Mouse (Mus musculus): Measurements from ENCODE around the gene Rin3.
A peak's percentile ranks its signal among the peaks of the same experiment; 100 is the strongest.

Rin3 gene

DNA sequence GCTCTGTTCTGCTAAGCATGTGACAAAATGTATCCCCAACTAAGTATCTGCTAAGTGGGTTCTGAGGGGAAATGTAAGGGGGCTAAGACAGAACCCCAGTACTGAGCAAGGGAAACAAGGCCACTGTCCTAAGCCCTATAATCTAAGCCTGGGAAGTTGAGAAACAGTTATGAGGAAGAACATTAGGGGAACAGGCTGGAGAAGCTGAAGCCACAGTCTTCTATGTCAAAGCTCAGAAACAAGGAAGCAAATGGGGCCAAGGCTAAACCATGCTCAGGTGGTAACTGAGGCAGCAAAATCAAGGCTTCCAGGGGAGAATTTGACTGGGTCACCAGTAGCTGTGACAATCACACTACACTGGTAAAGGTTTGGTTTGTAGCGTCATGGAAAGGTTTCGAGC, 50.3 kb downstream of the Rin3 start:
- DNase-seq (ENCODE audit: low spot score in 2 of 2), result no peak

DNA sequence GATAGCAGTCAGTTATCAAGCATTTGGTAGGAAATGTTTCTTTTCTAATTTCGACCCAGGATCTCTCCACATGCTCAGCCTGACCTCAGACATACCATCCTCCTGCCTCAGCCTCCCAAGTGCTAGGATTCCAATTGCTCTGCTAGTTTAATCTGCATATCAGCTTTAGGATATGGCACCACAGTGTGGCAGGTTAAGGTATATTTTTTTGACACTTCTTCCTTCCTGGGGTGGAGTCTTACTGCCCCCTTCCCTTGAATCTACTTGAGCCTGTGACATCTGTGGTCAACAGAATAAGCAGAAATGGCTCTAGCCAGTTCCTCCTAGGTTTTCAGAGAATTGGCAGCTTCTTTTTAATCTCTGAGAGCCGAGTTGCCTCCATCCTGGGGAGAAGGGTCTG, 56.2 kb downstream of the Rin3 start:
- DNase-seq (ENCODE audit: low spot score in 2 of 2), result no peak

DNA sequence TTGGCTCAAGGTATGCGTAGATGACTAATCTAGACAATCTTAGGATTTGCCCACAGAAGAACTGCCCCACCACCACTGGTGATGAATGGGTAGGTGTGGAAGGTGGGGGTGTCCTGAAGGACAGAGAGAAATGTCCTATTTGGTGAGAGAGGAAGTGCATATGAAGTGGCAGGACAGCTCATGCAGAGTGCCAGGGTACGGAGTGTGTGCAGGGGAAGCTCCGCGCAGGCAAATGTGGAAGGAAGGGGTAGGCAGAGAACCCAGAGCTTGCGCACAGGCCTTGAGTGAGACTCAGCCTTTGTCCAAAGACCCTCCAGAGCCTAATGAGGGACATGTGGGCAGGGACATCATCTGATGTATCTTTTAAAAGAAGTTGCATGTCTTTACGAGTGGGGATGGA, 57.6 kb downstream of the Rin3 start:
- DNase-seq (ENCODE audit: low spot score in 2 of 2), result no peak

DNA sequence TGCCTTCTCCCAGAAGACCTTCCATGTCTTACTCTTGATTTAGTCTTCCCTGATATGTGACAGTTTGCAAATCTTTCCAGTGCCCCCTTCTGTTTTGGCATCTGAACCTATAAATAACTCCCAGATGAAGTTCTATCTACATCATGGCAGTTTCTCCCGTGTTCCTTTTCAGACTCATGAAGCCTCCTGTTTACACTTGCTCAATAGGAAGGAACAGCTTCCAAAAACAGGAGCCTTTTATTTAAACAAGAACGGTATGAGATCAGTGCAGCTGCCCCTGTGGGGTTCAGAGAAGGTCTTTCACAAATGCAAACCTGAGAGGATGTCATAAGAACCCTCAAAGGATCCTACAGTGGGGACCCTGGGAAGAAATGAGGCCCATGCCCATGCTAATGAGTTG, 59.3 kb downstream of the Rin3 start:
- DNase-seq (ENCODE audit: low spot score in 2 of 2), result no peak

DNA sequence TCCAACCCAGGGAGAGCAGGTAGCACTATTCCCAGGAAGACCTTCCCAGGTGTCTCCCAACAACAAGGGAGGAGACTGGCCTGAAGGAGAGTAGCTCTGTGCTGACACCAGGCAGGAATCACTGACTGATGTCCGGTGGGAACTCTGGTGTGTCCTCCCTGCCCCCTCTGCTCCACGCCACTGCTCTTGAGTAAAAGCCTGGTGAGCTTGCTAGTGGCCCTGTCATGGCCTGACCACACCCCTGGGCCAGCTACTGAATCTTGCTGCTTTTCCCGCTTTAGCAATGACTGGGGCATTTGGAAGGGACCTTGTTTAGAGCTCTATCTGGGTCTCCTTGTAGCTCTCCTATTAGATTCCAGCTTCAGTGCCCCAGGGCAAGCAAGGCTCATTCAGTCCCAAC, 59.8 kb downstream of the Rin3 start:
- DNase-seq (ENCODE audit: low spot score in 2 of 2), result no peak

DNA sequence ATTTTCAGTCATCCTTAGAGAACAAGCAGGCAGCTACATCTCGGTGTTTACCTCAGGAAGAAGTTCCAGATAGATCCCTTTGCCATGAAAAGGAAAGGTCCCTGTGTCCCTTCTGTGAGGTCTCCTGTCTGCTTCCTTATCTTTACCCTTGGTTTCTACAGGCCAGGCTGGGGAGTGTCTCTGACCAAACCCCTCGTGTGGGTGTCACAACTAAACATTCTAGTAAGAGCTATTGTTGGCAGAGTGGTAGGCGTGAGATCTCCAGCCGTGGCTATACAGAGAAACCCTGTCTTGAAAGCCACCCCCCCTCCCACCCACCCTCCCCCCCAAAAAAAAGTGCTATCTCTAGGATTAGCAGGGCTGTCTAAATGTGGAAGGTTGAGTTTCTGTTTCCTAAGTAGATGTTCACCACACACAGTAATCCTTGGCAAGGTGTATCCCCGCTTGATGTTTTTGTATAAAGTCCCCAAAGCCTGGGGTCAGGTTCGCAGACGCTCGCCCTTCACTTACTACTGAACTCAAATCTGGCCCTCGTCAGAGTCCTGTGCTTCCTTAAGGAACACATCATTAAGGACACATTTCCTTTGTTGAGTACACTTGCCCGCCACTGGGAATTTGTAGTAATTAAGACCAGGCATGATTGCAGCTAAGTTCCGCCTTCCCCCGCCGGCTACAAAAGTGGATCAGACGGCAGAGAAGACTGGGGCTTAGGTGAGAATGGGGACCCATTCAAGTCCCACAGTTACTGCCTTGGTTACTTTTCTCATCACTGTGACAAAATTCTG, 62.4 kb downstream of the Rin3 start:
- DNase-seq (ENCODE audit: low spot score in 2 of 2), result no peak

DNA sequence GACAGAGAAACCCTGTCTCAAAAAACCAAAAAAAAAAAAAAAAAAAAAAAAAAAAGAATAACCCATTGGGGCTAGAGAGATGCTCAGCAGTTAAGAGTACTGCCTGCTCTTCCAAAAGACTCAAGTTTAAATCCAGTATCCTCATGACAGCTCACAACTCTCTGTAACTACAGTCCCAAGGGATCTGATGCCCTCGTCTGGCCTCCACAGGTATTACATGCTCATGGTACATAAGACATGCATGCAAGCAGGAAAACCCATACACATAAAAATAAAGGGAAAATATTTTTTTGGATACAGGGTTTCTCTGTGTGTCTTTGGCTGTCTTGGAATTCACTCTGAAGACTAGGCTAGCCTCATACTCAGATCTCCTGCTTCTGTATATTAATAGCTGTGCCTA, 63.7 kb downstream of the Rin3 start:
- peak in 1 of 2 experiments; percentile 76 for DNase-seq (ENCODE audit: low spot score in 2 of 2)

DNA sequence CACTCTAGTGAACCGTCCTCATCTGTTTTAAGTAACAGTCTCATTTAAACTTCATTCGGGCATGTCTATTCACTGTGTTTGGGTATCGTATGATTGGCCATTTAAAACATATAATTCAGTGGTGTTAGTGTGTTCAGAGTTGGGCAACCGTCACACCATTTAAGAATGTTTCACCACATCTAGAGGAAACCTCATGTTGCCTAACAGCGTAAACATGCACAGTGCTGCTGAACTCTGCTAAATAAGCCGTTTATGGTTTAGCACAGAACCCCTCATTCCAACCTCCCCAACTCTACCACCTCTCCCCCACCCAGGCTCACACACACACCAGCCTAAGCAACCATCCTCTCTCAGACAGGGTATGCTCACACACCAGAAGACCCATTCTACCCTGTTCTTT, 65.6 kb downstream of the Rin3 start:
- no peak for DNase-seq (ENCODE audit: low spot score in 2 of 2)

DNA sequence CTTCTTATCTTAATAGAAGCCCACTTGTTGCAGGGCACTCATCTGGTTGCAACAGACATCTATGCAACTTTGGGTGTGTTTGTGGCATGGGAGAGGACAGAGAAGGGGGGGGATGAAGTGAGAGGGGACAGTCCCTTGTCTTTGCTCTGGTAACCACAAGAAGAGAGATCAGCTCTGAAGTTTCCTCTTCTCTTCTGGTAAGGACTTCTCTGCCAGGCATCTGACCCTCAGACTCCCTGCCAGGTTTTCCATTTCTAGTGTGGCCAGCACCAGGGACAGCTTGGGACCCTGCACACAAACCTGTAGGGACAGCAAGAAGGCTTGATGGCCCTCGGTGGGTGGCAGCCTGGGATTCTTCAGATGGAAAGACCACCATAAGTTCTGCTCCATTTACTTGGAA, 68.1 kb downstream of the Rin3 start:
- DNase-seq (ENCODE audit: low spot score in 2 of 2), result no peak

DNA sequence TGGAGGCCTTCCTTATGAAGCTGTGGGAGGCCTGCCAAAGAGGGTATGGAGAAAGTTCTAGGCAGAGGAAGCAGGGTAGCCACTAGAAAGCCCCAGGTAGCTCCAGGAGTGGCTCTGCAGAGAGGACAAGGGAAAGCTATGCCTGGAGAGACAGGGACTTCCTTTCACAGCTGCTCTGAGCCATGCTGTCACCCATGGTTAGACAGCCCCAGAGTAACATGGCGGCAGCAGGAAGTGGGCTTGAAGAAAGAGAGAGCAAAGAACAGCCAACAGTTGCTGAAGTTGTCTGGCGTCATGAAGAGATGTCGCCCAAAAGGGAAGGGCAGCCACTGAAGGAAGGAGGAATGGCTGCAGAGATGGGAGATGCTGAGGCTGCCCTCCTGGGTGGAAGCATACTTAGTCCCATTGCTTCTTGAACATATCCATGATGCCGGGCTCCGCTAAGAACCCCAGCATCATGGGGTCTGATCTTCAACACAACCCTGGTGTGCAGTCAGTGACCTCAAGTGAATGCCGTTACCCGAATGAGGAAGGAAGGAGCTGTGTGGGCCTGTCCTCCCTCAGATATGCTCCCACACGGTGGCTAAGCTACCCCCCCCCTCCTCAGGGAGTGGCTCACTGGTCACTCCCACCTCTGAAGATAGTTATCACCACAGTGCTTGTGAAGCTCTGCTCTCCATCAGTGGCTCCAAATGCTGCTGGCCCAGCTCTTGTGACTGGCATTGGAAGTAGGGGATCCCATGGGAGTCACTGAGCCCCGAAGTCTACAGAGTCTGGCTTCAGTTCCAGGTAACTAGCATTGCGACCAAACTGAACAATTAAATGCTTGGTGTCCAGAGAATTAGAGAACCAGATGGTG, 71.5 kb downstream of the Rin3 start:
- peak in 1 of 2 experiments; percentile 60 for DNase-seq (ENCODE audit: low spot score in 2 of 2)

DNA sequence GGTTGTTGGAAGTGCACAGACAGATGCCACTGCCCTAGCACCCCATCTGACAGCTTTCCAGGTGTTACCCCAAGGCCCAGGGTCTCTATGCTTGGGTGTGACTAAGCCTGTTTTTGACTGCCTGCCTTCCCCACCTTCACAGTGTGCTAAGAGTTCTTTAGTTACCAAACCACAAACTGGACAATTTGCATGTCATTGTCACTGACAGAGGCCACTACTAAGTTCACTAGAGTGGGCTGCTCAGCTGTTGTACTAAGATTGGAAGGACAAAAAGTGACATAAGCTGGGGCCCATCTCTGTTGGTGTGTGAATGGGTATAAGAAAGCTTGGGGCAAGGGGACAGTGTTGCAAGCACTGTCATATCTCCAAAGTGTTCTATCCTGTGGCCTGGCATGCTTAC, 72.9 kb downstream of the Rin3 start:
- no peak for DNase-seq (ENCODE audit: low spot score in 2 of 2)

DNA sequence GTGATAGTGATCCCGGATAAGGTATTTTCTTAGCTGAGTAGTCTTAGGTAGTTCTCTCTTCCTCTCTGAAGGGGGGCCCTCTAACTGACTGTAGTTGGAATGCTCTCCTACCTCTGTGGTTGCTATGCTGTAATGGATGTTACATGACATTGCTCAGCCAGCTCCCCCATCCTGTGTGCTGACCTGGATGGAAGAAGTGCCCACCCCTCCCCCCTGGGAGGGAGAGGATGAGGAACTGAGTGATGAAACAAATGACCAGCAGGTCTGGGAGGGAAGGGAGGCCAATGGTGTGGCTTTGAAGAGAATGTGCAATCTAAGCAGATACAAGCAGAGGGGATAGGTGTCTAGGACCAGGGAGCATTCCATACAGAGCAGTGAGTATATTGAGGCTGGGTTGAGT, 73.9 kb downstream of the Rin3 start:
- no peak for DNase-seq (ENCODE audit: low spot score in 2 of 2)

DNA sequence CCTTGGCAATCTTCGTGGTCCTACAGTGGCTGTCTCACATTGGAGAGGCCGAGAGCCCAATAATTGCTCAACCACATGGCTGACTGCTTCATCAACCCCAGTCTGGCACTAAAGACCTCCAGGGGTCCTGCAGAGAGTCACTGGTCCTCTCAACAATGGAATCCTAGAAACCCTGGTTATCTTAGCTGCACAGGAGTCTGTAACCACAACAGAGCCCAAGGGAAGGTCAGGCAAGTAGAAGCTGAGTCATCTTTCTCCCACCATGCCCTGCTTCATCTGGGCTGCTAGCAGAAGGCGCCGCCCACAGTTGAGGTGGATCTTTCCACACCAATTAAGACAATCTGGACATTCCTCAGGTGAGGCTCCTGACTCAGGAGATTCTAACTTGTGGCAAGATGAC, 76.5 kb downstream of the Rin3 start:
- no peak for DNase-seq (ENCODE audit: low spot score in 2 of 2)

DNA sequence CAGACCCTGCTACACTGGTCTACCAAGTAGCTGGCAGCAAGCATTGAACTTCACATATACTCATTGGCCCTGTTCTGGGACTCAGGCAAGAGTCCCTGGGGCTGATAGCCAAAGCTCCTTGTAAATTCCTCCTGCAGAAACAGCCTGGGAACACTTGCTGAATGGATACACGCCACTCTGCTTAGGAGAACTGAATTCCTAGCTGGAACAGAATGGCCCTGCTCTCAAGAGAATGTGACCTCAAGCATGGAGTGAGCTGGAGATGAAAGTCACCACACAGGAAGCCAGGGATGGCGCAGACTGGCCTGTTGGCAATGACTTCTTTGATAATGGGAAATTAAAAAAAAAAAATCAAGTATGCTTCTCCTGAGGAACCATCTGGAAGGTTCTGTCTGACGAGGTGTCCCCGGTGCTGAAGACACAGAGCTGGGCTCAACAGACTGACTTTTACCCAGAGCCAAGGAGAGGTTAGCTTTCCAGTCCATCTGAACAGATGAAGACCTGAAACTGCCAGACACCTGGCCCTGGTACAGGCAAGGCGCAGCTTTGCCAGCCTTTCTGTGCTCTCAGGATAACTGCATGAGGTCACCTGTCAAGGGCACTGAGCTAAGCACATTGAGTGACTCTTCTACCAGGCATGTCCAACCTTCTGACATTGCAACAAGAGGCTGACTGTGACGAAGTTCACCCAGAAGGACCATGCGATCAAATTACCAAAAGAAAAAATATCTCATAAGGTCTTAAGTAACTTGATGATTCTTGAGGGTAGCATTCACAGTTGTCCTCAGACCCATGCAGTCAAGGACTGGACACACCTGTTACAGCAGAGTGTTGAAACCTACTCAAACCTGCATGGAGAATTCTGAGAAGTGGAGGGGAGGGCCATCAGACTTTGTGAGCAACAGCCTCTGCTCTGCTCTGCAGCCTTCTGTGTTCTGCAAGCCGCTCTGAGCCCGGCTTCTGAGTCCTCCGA, 78.6 kb downstream of the Rin3 start:
- no peak for DNase-seq (ENCODE audit: low spot score in 2 of 2)

DNA sequence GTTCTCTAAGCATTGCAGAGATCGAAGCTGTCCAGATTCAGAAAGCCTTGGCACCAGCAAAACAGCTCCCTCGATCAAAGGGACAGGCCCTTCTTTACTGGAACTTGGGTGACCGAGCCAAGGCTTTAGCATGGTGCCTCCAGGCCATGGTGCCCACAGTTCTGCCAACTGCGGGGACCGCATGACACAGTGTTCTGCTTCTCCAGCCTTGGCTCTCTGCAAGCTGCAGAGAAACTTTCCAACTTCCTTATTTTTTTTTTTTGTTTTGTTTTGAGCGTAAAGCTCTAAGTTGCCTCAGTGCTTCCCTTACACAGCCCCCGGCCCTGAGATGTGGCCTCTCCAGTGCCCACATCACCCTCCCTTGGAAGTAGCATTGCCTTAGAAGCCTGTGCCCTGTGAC, 82.2 kb downstream of the Rin3 start:
- DNase-seq (ENCODE audit: low spot score in 2 of 2), result peak in 1 of 2 experiments; percentile 49

DNA sequence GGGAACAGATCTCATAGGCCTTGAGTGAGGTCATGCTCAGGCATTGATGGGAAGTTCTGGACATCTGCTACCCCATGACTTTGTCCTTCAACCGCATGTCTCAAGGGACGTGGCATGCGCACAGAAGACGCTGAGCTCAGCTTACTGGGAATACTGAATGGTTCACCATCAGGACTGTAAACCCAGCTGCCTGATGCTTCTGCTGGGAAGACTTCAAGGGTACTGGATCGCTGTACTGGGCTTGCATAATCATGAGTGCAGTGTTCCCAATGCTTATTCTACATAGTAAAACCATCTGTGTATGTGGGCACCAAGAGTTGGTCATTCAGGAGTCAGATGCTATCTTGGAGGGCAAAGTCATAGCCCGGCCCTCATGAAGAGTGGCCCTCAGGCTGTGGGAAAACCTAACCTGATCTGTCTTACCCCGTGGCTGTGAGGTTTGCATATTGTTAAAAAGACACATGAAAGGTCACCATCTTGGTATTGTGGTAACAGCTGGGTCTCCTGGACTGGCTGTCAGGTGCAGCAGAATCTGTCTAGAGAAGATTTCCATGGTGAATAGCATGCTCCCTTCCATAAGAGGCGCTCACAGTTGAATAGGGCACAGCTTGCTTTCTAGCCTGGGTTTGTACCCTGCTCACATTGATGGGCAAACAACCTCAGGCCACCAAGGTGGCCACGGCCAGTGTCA, 83.4 kb downstream of the Rin3 start:
- DNase-seq (ENCODE audit: low spot score in 2 of 2), result no peak

DNA sequence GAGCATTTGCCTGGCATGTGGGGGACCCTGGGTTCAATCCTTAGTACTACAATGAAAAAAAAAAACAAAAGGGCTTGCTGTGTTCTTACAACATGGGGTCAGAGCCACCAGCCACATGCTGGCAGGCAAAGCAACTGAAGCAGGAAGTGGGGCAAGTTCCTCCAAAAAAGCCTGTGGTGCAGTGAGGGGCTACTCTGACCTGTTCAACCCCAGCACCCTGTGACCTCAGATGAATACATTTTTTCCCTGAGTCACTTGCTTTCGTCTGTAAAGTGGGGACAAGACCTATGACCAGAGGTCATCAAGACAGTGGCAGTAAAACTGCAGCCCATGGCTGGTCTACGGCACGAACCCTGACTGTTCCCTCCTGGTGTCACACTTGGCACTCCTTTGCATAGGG, 84.2 kb downstream of the Rin3 start:
- DNase-seq (ENCODE audit: low spot score in 2 of 2), result no peak

DNA sequence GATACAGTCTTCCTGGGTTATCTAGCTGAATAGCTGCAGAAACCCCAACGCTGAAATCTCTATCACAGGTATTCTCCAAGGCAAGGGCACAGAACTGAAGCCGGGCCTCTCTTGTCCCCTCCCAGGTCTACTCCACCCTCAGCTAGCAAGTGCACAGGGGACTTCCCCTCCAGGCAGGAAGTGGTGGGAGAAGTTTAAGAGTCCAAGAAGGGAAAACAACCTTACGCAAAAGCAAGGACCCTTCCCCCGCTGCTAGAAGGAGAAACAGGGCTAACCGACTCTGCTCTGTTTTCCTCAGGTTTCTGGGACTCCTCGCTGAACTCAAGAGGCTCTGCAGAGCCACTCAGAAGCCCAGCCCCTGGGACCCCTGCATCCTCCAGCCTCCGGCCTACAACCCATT, 85.2 kb downstream of the Rin3 start:
- DNase-seq (ENCODE audit: low spot score in 2 of 2), result peak in 1 of 2 experiments; percentile 57

DNA sequence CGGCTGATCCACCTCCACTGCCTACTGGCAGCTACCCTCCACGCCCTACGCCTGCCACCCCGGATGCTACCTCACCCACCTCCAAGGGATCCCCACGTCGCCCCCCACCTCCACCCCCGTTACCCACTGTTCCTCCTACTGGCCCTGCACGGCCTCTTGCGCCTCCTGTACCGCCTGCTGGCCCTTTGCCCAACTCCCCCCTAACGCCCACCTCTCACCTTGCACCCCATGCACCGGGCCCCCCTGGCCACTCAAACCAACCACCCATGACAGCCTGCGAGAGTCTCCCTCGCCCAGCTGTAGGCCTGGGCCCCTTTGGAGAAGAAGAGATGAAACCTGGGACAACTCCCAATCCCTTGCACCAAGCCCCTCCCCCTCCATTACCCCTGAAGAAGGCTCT, 85.7 kb downstream of the Rin3 start:
- no peak for DNase-seq (ENCODE audit: low spot score in 2 of 2)

DNA sequence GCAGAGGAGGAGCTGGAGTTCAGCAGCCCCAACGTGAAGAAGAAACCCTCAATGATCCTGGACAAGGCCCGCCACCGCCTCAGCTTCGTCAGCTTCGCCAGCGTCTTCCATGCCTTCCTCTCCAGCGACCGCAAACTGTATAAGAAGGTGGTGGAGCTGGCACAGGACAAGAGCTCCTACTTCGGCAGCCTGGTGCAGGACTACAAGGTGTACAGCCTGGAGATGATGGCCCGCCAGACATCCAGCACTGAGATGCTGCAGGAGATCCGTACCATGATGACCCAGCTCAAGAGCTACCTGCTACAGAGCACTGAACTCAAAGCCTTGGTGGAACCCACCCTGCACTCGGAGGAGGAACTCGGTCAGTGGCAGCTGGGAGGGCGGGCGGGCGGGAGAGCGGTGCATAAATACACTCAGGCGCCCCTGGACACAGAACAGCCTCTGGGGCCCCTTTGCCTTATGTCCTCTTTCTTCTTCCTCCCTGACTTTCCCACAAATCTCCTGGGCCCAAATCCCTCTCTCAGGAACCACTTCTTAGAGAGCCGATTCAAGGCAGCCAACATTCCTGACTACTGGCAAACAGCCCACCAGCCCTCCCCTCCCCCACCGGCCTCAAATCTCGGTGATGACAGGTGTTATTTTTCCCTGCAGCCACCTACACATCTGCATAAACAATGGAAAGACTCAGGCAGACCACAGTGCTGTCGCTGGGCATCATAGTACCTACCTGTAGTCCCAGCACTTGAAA, 86.8 kb downstream of the Rin3 start:
- DNase-seq (ENCODE audit: low spot score in 2 of 2), result no peak

All from spleen, postnatal 10 days (tissue).